Mouse (Mus musculus): ENCODE data around the gene Mau2.
"Not testable (repeated sequence)": the region's sequence is repeated elsewhere in the genome, so short reads cannot be mapped to it uniquely, and the experiment has no call there.

The Mau2 gene

DNA sequence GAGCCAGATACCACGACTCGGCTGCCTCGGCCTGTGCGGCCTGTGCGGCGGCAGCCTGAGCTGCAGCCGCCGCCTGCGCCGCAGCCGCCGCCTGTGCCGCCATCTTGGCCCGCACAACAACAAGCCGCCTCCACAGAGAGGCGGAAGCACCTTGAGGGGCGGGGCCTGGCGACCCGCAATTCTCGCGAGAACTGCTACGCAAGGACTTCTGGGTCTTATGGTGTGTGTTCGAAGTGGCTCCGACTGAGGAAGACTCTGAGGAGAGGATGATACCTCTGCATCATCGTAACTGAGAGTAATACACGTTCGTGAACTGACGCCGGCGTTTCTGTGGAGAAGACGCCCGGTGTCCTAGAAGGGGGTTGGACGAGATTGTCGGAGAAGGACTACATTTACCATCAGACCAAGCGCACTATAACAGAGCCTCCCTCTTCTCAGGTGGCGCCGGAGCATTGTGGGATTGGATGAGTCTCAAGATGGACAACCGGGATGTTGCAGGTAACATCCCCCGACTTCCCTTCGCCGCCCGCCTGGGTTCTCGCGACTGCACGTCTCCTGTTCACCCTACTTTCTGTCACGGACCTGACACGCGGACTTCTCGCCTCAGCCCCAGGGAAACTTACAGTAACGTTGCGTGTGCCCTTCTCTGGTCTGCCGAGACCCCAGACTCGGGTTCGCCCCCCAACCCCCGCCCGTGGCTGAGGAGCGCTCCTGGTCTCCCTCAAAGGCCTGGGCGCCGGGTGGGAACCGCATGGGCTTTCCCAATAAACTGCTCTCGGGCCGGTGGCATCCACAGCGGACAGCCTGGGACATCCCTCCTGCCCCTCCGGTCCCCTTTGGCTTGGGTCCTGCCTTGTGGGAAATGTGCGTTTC lies at the start of gene Mau2, which contains the start of gene Sugp1:
Gene Mau2 (minus strand): TSS at position 152 of the 873 bp plus-strand sequence.
Gene Sugp1 (plus strand): TSS at position 231 of the 873 bp plus-strand sequence.
- DNase-seq (ENCODE audit: low read depth, low spot score), result peak; percentile 100

GRCm38 (mm10) chr8:70089296-70089960 lies 46.9 kb upstream of the Mau2 start:
- no peak for DNase-seq (ENCODE audit: low read depth, low spot score)

GRCm38 (mm10) chr8:70087836-70088650 lies 45.5 kb upstream of the Mau2 start:
- no peak for DNase-seq (ENCODE audit: low read depth, low spot score)

DNA sequence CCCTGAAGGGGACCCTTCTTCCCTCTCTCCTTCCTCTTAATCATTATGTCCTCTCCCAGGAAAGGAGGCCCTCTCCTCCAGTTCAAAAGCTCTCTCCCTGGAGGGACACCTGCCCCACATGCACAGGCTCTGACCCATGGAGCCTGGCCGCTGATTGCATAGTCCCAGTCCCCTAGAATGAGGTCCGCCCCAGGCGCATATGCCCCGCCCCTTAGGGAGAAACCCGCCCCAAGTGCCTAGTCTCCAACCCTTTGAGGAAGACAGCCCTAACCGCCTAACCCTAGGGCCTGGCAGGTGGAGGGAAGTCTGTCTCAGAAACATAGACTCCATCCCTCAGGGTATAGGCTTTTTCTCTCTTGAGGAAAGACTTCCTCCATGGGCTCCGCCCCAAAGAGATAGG lies 44.7 kb upstream of the Mau2 start:
- DNase-seq (ENCODE audit: low read depth, low spot score), result no peak

DNA sequence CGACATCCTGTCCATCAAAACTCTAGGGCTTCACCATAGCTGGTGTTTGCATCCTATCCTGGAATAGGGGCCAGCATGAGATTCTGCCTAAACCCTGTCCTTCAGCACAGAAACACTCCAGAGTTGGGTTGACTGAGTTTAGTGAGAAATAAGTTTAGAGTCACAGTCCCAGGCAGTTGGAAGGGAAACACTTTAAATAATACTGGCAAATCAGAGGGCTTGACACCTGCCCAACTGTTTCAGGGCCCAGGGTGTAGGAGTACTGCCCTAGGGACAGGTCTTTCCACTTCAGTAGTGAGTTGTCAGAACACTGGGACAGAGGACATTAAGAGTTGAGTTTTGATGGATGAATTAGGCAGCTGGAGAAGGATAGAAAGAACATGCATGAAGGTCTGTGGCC lies 43.6 kb upstream of the Mau2 start:
- DNase-seq (ENCODE audit: low read depth, low spot score), result no peak

GRCm38 (mm10) chr8:70084191-70085065 lies 41.9 kb upstream of the Mau2 start:
- DNase-seq (ENCODE audit: low read depth, low spot score), result no peak

DNA sequence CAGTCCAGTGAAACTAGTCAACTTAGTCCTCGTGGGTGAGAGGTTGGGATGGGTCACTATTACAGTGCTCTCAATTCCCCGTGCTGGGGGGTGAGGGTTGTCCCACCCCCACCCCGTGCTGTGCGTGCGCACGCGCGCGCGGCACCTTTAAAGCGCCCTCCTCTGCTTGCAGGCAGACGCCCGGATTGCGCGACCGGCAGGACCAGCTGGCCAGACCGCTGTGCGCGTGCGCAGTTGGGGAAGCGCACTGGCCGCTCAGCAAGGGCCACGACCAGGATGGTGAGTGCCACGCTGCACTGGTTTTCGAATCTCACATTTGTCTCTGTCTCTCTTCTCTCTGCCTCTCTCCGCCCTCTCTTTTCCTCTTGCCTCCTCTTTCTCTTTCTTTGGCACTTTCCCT lies 40.8 kb upstream of the Mau2 start, which contains the start of gene Hapln4:
Gene Hapln4 (plus strand): TSS at position 173 of the 400 bp plus-strand sequence.
- DNase-seq (ENCODE audit: low read depth, low spot score), result no peak

GRCm38 (mm10) chr8:70081976-70082375 lies 39.4 kb upstream of the Mau2 start:
- no peak for DNase-seq (ENCODE audit: low read depth, low spot score)

DNA sequence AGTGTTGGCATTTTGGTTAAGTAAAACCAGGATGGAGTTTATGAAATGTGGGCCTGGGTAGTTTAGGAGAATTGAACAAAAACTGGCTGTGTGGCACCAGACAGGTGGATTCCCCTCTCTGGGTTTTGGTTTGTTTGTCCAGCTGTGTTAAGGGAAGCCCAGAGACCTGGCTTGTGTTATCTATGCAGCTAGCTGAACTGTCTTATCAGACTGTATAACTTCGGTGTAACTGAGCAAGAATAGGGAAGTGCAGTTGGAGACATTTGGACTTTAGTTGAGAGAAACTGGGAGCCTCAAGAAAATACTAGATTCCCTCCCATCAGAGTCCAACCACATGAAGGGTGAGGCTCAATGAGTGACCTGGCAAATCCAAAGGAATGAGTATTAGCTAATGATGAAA lies 31.1 kb upstream of the Mau2 start:
- DNase-seq (ENCODE audit: low read depth, low spot score), result no peak

- DNase-seq (ENCODE audit: low read depth, low spot score), result no peak
Observed at GRCm38 (mm10) chr8:70073120-70073519, 30.6 kb upstream of the Mau2 start.

- DNase-seq (ENCODE audit: low read depth, low spot score), result no peak
Observed at GRCm38 (mm10) chr8:70072441-70073069, 30.0 kb upstream of the Mau2 start, which contains the start of gene Tm6sf2. Tm6sf2 (plus strand) TSS chr8:70072924.

DNA sequence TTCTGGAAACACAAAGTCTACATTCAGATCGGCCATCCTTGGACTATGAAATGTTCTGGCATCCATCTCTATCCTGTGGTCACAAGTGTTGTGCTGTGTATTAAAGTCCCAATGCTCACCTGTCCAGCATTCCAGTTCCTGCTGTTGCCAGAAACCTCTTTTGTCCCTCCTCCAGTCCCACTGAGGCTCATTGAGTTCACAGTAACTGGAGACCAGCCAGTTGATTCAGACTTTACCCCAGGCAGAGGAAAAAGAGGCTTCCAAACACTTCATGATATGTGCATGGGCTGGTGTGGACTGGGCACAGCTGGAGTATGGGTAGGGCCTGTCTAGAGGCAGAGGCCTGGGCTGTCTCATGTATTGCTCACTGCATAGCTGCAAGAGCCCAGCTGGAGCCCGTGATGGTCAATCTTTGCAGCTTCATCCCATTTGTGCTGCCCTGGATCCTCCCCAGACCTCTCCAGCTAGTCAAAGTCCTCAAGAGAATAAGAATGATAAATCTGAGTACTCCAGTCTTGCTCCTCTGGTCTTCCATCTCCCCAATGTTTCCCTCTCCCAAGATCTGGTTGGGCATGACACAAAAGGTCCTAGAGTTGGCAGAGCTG lies 29.4 kb upstream of the Mau2 start:
- no peak for DNase-seq (ENCODE audit: low read depth, low spot score)

- DNase-seq (ENCODE audit: low read depth, low spot score), result no peak
Observed at GRCm38 (mm10) chr8:70057721-70058120, 15.2 kb upstream of the Mau2 start.

GRCm38 (mm10) chr8:70050434-70050833 lies 7.9 kb upstream of the Mau2 start:
- not testable (repeated sequence) for DNase-seq (ENCODE audit: low read depth, low spot score)

DNA sequence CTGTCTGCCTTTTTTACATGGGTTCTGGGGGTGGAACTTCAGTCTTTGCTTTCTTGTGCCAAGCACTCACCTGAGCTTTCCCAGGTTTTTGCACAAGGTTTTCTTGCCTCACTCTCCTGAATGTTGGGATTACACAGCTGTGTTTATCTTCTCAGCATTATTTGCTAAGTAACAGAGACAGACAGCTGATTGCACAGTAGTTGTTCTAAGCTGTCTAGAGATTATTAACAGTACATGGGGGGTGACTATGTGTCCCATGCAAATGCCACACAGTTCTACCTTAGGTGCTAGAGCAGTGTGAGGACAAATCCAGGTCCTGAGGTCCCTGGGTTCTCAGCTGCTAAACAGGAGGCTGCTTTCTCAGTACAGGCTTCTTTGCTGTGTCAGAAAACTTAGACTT lies 7.1 kb upstream of the Mau2 start:
- no peak for DNase-seq (ENCODE audit: low read depth, low spot score)

DNA sequence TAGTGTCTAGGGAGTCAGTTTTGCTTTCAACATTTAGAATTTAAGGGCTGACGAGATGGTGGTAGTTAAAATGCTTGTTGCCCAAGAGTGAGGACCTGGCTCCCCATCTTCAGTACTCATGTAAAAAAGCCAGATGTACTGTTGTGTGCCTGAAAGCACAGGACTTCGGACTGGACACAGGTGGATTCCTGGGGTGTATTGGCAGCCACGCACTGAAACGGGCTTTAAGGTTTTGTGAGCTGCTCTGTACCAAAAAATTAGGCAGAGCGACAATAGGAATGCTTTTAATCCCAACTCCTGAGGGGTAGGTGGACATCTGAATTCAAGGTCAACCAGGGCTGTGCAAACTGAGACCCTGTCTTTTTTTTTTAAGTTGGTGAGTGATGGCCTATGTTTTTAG lies 1.5 kb upstream of the Mau2 start:
- no peak for DNase-seq (ENCODE audit: low read depth, low spot score)

DNA sequence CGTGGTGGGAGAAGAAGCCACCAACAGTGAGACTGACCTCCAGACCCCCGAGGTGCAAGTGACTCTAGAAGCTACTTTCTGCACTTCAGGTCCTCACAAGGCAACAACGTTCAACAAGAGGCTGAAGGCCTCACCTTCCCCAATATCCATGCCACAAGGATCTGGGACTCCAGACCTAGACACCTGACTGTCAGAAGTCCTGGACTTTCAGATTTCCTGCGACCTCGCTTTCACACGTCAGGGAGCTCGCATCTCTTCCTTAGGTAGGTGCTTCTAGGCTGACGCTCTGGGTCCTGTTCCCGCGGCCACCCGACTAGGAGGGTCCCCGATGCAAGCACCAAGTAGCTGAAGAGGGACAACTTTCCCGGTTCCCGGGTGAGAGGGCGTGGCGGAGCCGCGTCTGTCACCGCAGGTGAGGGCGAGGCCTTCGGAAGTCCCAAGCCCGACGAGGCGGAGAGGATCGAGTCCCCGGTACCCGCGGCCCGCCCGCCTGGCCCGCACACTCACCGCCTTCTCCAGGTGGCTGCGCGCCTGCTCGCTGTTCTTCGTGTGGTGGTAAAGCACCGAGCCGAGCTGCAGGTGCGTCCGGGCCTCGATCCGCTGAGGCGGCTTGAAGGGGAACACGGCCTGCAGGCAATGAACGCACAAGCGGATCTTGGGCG lies 518 bp downstream of the Mau2 start:
- DNase-seq (ENCODE audit: low read depth, low spot score), result no peak

- no peak for DNase-seq (ENCODE audit: low read depth, low spot score)
Observed at GRCm38 (mm10) chr8:70037994-70038393, 4.5 kb downstream of the Mau2 start.

DNA sequence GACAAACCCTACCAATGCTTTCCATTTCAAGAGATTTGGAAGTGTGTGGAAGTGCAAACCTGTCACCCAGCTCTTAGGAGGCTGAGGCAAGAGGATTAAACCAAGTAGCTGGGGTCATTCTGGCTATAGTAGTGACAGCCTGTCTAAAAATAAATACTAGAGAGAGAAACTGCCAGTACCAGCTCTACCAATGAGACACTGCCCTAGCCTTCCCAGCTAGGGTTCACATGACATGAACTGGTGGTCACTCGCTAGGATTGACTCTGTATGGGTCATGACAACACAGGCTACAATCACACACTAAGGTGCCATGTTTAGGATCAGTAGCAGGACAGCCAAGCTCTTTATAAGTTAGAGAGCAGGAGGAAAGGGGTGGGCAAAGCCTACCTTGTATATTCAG lies 12.3 kb downstream of the Mau2 start:
- DNase-seq (ENCODE audit: low read depth, low spot score), result no peak

All from A20 (cell line).